Mouse (Mus musculus): ENCODE results near the gene Chrna9.
"Not testable (repeated sequence)": the region's sequence is repeated elsewhere in the genome, so short reads cannot be mapped to it uniquely, and the experiment has no call there.

Gene Chrna9

DNA sequence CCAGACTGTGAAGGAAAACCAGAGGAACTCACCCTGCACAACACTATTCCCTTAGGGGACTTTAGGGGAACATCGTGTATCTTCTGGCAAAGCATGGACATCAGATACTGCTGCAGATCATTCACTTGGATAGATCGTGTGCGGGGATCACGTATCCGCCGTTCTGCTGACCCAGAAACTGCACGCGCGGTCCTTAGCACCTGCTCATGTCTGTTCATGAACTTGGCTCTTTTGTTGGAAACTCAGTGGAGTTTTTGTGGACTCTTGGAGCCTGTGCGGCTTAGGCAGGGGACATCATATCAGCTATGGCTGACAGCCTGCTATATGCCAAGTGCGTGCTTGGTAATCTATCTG lies 25.9 kb downstream of the Chrna9 start:
- DNase-seq, result no peak

DNA sequence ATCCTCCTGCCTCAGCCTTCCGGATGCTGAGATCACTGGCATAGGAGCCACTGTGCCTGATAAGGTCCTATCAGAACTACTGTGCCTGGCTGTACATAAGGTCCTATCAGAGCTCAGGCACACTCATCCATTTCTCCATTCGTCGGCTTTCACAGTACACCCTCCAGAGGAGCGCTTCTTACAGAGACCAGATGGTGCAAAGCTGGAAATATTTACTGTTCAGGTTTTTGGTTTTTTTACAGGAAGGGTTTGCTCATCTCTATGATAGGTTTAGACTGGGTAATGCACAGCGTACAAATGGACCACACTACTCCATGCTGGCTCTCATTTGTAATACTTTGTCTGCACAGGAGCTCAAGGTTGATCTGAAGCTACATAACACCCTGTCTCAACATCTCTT lies 28.6 kb downstream of the Chrna9 start:
- DNase-seq, result no peak

- no peak for DNase-seq
Measured at GRCm38 (mm10) chr5:65965771-65966279, 31.1 kb downstream of the Chrna9 start.

DNA sequence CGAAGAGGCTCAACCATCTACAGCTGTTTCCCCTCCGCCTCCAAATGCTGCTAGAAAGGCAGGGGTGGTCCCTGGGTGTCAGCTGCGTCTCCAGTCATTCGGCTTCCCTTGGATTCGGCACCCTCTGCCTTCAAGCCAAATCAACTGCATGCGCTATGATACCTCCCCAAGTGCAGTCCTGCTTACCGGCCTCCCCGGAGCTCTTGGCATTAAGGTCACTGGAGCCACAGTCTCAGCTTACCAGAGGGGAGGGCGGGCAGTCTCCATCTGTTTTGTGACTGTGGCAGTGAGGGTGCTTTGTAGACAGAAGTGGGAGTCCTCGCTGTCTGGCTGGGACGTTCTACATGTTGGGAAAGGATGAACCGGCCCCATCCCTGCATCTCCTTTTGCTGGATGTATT lies 32.4 kb downstream of the Chrna9 start:
- no peak for DNase-seq

DNA sequence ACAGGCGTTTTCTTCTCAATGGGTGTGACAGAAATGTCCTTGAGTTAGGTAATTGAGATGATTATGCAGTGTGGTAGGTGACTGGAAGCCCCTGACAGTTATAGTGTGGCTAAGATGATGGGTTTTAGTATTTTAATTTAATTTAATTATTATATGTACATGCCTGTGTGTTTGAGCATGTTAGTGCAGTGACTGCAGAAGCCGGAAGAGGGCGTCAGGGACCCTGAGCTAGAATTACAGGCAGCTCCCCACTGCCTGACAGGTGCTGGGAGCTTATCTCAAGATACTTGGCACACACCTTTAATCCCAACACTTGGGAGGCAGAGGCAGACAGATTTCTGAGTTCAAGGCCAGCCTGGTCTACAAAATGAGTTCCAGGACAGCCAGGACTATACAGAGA lies 33.3 kb downstream of the Chrna9 start:
- DNase-seq, result no peak

- DNase-seq, result no peak
Measured at GRCm38 (mm10) chr5:65973189-65973588, 38.5 kb downstream of the Chrna9 start.

- no peak for DNase-seq
Measured at GRCm38 (mm10) chr5:65975731-65976130, 41.0 kb downstream of the Chrna9 start.

DNA sequence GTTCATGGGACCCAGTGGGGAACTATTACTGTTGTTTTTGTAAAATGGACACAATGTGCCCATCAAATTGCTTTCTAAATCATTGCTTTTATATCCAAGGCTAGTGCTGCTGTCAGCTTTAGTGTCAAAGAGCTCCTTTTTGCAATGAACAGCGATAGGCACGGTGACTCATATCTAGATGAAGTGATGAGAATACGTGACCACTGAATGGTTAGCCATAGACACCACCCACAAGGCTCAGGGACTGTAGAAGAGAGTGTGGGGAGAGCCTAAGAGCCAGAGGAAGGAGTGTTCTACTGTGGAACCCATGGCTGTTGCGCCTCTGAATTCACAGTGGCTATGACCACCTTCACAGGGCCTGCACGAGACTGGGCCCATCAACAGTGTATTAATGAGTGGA lies 51.7 kb downstream of the Chrna9 start:
- DNase-seq, result no peak

DNA sequence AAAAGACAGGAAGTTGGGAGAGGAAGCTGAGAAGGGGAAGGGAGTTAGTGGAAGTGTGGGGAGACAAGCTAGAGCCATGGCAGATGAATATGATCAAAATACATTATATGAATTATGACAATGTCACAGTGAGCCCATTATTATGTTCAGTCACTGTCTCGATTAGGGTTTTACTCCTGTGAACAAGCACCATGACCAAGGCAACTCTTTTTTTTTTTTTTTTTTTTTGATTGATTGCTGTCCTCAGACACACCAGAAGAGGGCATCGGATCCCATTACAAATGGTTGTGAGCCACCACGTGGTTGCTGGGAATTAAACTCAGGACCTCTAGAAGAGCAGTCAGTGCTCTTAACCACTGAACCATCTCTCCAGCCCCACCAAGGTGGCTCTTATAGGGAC lies 52.3 kb downstream of the Chrna9 start:
- not testable (repeated sequence) for DNase-seq

- DNase-seq, result no peak
Measured at GRCm38 (mm10) chr5:65991191-65991590, 56.5 kb downstream of the Chrna9 start.

DNA sequence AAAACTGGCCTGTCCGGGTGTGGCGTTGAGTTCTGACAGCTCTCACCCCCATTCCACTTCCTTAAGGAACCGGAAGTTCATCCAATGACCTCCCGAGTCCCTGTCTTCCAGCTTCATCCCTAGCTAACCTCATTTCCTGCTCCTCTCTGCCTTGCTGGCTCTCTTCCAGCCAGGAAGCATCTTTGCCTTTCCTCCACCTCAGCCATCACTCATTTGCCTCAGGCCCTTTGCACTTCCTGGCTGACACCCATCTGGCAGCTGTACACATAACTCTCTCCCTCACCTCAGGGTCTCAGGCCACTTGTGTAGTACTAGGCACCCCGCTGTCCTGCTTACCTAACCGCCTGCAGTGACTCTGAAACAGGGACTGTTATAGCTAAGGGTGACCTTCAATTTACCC lies 59.9 kb downstream of the Chrna9 start:
- DNase-seq, result peak; percentile 76 to 81

- DNase-seq, result no peak
Measured at GRCm38 (mm10) chr5:65997813-65998212, 63.1 kb downstream of the Chrna9 start.

DNA sequence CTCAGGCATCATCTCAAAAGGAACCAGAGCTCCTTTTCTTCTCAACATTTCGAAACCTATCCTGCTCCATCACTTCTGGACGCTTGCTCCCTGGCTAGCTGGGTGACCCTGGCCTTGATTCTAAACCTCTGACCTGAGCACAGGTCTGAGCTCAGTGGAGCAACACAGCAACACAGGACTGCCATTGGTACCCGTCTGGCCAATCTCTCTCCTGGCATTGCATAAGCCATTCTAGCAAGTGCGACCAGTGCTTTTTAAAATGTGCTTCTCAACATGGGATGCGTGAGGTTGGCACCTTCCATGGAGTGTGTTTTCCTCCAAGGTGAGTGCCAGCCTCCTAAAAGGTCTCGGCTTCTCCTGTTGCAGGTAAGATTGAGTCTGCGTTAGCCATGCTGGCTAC lies 64.4 kb downstream of the Chrna9 start:
- no peak for DNase-seq

DNA sequence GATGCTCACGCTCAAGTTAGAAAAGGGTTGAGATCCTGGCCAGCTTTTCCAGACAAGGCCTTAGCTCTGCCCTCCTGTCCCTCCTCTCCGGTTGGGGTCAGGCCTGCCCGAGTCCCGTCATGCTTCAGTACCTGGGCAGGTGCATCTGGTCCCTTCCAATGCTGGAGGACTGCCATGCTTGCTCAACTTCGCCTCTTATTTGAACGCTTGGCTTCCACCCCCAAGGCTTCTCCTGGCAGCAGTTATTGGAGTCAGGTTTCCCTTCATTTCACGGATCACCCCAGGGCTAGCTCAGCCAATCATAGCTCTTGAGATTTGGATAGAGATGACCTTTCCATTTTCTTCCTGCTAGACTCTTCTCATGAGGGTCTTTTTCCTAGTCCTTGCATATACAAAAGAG lies 65.4 kb downstream of the Chrna9 start:
- peak; percentile 87 to 94 for DNase-seq

GRCm38 (mm10) chr5:66000567-66001125 lies 65.9 kb downstream of the Chrna9 start:
- no peak for DNase-seq

DNA sequence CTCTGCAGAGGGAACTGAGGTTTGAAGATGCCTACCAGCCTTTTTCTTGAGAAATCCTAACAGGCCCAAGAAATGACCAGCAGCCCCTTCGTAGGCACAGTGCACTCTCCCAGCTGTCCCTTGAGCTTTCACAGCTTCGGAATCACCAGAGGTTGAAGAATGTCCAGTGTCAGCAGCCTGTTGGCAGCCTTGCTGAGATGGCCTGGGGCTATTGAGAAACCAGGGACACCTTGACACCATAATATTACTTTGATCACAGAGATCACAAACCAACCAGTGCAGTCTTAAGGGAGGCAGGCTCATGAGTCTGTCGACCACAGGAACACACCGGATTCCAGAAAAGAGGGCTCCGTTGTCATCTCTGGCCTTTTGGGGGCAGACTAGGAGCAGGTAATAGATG lies 66.5 kb downstream of the Chrna9 start:
- no peak for DNase-seq

- no peak for DNase-seq
Measured at GRCm38 (mm10) chr5:66004134-66004925, 69.6 kb downstream of the Chrna9 start, which contains the start of gene 9130230L23Rik. Gene 9130230L23Rik (minus strand): TSS chr5:66004285.

DNA sequence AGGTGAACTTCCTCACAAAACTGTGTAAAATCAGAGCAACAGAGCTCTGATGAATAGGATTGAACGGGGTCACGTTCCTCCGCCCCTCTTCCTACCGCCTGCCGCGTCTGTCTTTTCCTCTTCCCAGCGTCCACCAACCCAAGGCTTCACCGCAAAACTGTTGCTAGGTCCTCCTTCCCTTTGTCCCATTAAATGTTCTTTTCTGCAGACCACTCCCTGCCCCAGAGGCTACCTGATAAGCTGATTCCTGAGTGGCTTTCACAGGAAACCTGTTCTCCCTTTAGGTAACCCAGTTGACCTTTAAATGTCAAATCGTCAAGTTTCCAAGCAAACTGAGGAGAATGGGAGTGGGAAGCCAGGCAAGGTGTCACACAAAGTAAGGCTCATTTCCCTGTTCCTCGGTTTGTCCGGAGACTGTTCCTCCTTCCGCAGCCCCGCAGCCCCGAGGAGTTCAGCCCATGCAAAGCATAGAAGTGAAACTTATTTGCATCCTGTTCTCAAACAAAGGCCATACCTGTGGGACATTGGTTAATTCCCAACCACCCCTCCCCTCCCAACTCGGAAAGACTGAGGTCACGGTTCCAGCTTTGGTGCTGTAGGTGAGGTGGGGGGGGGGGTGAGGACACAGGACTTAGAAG lies 70.4 kb downstream of the Chrna9 start:
- peak; percentile 54 to 84 for DNase-seq

DNA sequence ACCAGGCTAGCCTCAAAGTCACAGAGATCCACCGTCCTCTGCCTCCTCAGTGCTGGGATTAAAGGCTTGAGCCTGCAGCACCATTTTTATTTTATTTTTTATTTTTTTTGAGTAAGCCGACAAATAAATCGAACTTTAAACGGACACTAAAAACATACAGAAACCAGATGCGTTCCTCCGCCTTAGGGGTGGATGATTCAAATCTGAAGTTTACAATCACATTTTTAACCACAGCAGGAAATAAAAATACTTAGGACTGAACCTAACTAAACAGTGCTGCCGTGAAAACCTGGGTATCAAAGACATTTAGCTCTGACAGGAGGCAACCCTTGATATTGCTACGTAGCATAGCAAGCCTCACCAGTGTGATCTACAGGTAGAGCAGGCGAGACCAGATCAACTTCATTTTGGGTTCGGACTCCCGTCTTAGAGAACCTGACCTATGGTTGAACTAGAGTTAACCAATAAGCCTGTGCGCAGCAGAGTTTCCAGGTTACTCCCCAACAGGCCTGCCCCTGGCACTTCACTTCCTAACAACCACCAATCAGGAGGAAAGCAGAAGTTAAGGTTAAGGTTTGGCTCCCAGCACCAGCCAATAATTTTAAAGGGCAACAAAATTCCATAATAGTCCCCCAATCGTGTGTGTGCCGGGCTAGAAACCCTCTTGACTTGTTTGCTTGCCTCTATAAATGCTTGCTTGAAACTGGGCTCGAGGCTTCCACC lies 73.7 kb downstream of the Chrna9 start:
- DNase-seq, result no peak

DNA sequence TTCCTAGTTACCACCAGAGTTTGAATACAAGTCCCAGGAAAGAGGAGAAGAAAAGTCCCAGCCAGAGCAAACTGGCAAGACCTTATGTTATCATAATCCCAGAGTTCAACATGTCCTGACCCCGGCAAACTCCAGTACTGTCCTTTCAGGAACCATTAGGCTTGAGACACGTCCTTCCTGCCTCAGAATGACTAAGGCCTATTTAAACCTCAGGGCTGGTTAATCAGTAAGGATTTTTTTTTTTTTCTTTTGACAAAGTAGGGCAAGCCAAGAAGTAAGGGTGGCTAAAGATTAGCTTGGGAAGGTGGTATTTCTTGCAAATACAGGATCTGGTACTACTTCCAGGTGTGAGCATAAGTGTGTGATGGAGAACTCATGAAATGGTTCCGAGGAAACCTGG lies 79.3 kb downstream of the Chrna9 start:
- DNase-seq, result peak; percentile 57 to 82

GRCm38 (mm10) chr5:66014437-66014836 lies 79.7 kb downstream of the Chrna9 start:
- DNase-seq, result peak; percentile 67 to 87

- DNase-seq, result no peak
Measured at GRCm38 (mm10) chr5:66015449-66015961, 80.8 kb downstream of the Chrna9 start.

- DNase-seq, result no peak
Measured at GRCm38 (mm10) chr5:66026796-66027195, 92.1 kb downstream of the Chrna9 start.

Data from kidney, postnatal 25 days (tissue).